Mouse (Mus musculus) CH12.LX (cell line): ENCODE data around the gene Cobll1. TPM values are rescaled to one million over a fixed set of nuclear protein-coding genes. Genes with fewer than 3 reads are reported as not detected.
A peak's percentile ranks its signal among the peaks of the same experiment; 100 is the strongest.

Source experiments
- DNase-seq: peaks from one replicate; pipeline ENCODE4 v3.0.0-alpha.2; 2013; ENCODE audit errors: extremely low read depth
- H3K27ac ChIP-seq: 2 replicates; pipeline ENCODE4 v1.5.1; 2012; ENCODE audit warnings: low read depth, mild to moderate bottlenecking, control low read depth, moderate library complexity; ENCODE audit not compliant: insufficient read depth
- H3K27me3 ChIP-seq: replicated peaks from 2 replicates; pipeline ENCODE3; 2012; ENCODE audit warnings: inconsistent platforms
- H3K36me3 ChIP-seq, 2 experiments: replicated peaks in 1 of 2; 2 replicates each; pipeline versions ENCODE3 to v1.6.1; 2012; ENCODE audit warnings: inconsistent platforms in 1 of 2, low read length in 1 of 2, mild to moderate bottlenecking in 1 of 2, mixed read lengths in 1 of 2, moderate library complexity in 1 of 2; ENCODE audit not compliant: control insufficient read depth in 1 of 2, insufficient read depth in 1 of 2
- H3K4me1 ChIP-seq, 2 experiments: 2 replicates each; pipeline ENCODE4 v1.6.1; 2012; ENCODE audit warnings: inconsistent platforms in 1 of 2, moderate library complexity in 1 of 2; ENCODE audit not compliant: insufficient read depth in 2 of 2, control insufficient read depth in 1 of 2
- H3K4me2 ChIP-seq: 2 replicates; pipeline ENCODE4 v1.6.1; 2012; ENCODE audit warnings: low read depth, mild to moderate bottlenecking, control low read depth; ENCODE audit not compliant: poor library complexity, insufficient read depth, severe bottlenecking
- H3K4me3 ChIP-seq, 3 experiments: fragments of 150-350 bp in 1 of 3; sonication (generic) in 1 of 3; replicated peaks in 1 of 3; 2 replicates each; pipeline versions ENCODE3 to v1.5.1; 2011 to 2012; ENCODE audit warnings: low read depth in 2 of 3, low read length in 2 of 3, mild to moderate bottlenecking in 2 of 3, moderate library complexity in 2 of 3, control low read depth in 1 of 3, improper control_type of control experiment in 1 of 3, inconsistent platforms in 1 of 3, mixed read lengths in 1 of 3; ENCODE audit not compliant: poor library complexity in 1 of 3
- H3K79me2 ChIP-seq: replicated peaks from 2 replicates; pipeline ENCODE4 v1.6.1; 2012; ENCODE audit warnings: mild to moderate bottlenecking, moderate library complexity; ENCODE audit not compliant: control insufficient read depth, poor library complexity, insufficient read depth, severe bottlenecking; ENCODE audit errors: extremely low read depth
- H3K9ac ChIP-seq: 2 replicates; pipeline ENCODE4 v1.6.1; 2012; ENCODE audit warnings: low read depth, mild to moderate bottlenecking, control low read depth, moderate library complexity; ENCODE audit not compliant: insufficient read depth
- H3K9me3 ChIP-seq: replicated peaks from 2 replicates; pipeline ENCODE3; 2012; ENCODE audit warnings: low read length, inconsistent platforms, mixed read lengths
- BHLHE40 ChIP-seq: IDR thresholded peaks from 2 replicates; pipeline ENCODE4 v1.6.1; 2011; ENCODE audit warnings: mild to moderate bottlenecking, low read depth, low read length, improper control_type of control experiment
- CHD1 ChIP-seq: IDR thresholded peaks from 2 replicates; pipeline ENCODE4 v1.6.1; 2012; ENCODE audit warnings: low read depth, low read length, improper control_type of control experiment, inconsistent platforms
- CTCF ChIP-seq, 2 experiments: IDR thresholded peaks in 1 of 2; conservative IDR thresholded peaks in 1 of 2; 2 replicates each; pipeline ENCODE4 v1.5.1; 2011 to 2012; ENCODE audit warnings: low read depth in 2 of 2, low read length in 2 of 2, improper control_type of control experiment in 1 of 2, inconsistent platforms in 1 of 2, mild to moderate bottlenecking in 1 of 2, moderate library complexity in 1 of 2
- ELF1 ChIP-seq: IDR thresholded peaks from 2 replicates; pipeline ENCODE4 v1.6.1; 2014; ENCODE audit warnings: low read depth, mild to moderate bottlenecking, inconsistent platforms, low read length, improper control_type of control experiment
- ETS1 ChIP-seq: conservative IDR thresholded peaks from 2 replicates; pipeline ENCODE4 v1.6.1; 2012; ENCODE audit warnings: low read depth, mild to moderate bottlenecking, inconsistent platforms, low read length, improper control_type of control experiment, moderate library complexity
- HCFC1 ChIP-seq: IDR thresholded peaks from 2 replicates; pipeline ENCODE4 v1.6.1; 2012; ENCODE audit warnings: low read depth, mild to moderate bottlenecking, inconsistent platforms, low read length, improper control_type of control experiment
- JUN ChIP-seq: IDR thresholded peaks from 2 replicates; pipeline ENCODE4 v1.6.1; 2011; ENCODE audit warnings: low read depth, mild to moderate bottlenecking, low read length, improper control_type of control experiment, moderate library complexity; ENCODE audit not compliant: insufficient read depth
- KAT2A ChIP-seq: IDR thresholded peaks from 2 replicates; pipeline ENCODE4 v1.6.1; 2012; ENCODE audit warnings: low read length, improper control_type of control experiment, inconsistent platforms; ENCODE audit not compliant: insufficient replicate concordance
- MAX ChIP-seq: IDR thresholded peaks from 2 replicates; pipeline ENCODE4 v1.6.1; 2011; ENCODE audit warnings: low read length, improper control_type of control experiment
- MEF2A ChIP-seq: IDR thresholded peaks from 2 replicates; pipeline ENCODE4 v1.6.1; 2014; ENCODE audit warnings: low read depth, mild to moderate bottlenecking, inconsistent platforms, low read length, improper control_type of control experiment, borderline replicate concordance
- MXI1 ChIP-seq: IDR thresholded peaks from 2 replicates; pipeline ENCODE4 v1.6.1; 2011; ENCODE audit warnings: mild to moderate bottlenecking, low read depth, low read length, improper control_type of control experiment
- MYC ChIP-seq: IDR thresholded peaks from 2 replicates; pipeline ENCODE4 v1.6.1; 2011; ENCODE audit warnings: low read depth, mild to moderate bottlenecking, improper control_type of control experiment, low read length
- NRF1 ChIP-seq: IDR thresholded peaks from 2 replicates; pipeline ENCODE4 v1.6.1; 2014; ENCODE audit warnings: low read depth, mild to moderate bottlenecking, inconsistent platforms, low read length, improper control_type of control experiment, moderate library complexity
- POLR2A ChIP-seq: IDR thresholded peaks from 2 replicates; pipeline ENCODE4 v1.6.1; 2011; ENCODE audit warnings: low read depth, mild to moderate bottlenecking, improper control_type of control experiment, low read length
- POLR2AphosphoS2 ChIP-seq: IDR thresholded peaks from 2 replicates; pipeline ENCODE4 v1.6.1; 2011; ENCODE audit warnings: low read depth, low read length, improper control_type of control experiment
- RAD21 ChIP-seq: IDR thresholded peaks from 2 replicates; pipeline ENCODE4 v1.6.1; 2011; ENCODE audit warnings: low read depth, mild to moderate bottlenecking, low read length, improper control_type of control experiment, moderate library complexity
- RCOR1 ChIP-seq: conservative IDR thresholded peaks from 2 replicates; pipeline ENCODE4 v1.6.1; 2012; ENCODE audit warnings: low read depth, mild to moderate bottlenecking, inconsistent platforms, low read length, improper control_type of control experiment
- SMC3 ChIP-seq: IDR thresholded peaks from 2 replicates; pipeline ENCODE4 v1.6.1; 2011; ENCODE audit warnings: low read depth, low read length, improper control_type of control experiment
- UBTF ChIP-seq: IDR thresholded peaks from 2 replicates; pipeline ENCODE4 v1.6.1; 2012; ENCODE audit warnings: low read depth, mild to moderate bottlenecking, inconsistent platforms, low read length, improper control_type of control experiment, moderate library complexity
- USF1 ChIP-seq: IDR thresholded peaks from 2 replicates; pipeline ENCODE4 v1.6.1; 2014; ENCODE audit warnings: low read depth, mild to moderate bottlenecking, inconsistent platforms, low read length, improper control_type of control experiment
- ZKSCAN1 ChIP-seq: IDR thresholded peaks from 2 replicates; pipeline ENCODE4 v1.6.1; 2012; ENCODE audit warnings: low read depth, inconsistent platforms, low read length, improper control_type of control experiment, borderline replicate concordance
- ZMIZ1 ChIP-seq: IDR thresholded peaks from 2 replicates; pipeline ENCODE4 v1.6.1; 2012; ENCODE audit warnings: low read depth, mild to moderate bottlenecking, inconsistent platforms, low read length, improper control_type of control experiment
- ZNF384 ChIP-seq: IDR thresholded peaks from 2 replicates; pipeline ENCODE4 v1.6.1; 2012; ENCODE audit warnings: low read depth, low read length, improper control_type of control experiment, inconsistent platforms
- dilution Hi-C: fragments of 300-500 bp; cut with MboI; formaldehyde crosslinking; loops from 2 replicates; pipeline ENCODE4 v1.14.3; 2020; ENCODE audit warnings: low sequenced_read_pairs; ENCODE audit not compliant: extremely low pct_unique_long_range_greater_than_20kb, extremely low pct_ligation_motif_present
- in situ Hi-C: fragments of 300-500 bp; cut with MboI; formaldehyde crosslinking; loops from 3 replicates; pipeline ENCODE4 v1.14.3; 2019; ENCODE audit warnings: low sequenced_read_pairs, low pct_ligation_motif_present, low pct_unique_long_range_greater_than_20kb, mixed read lengths
- polyA plus RNA-seq: library from polyadenylated mRNA; unstranded; fragments of >175 nt; gene quantifications from 2 replicates; pipeline ENCODE4 v1.2.1, GENCODE M21; 2012; ENCODE audit warnings: low read depth; ENCODE audit not compliant: insufficient read length
- total RNA-seq, 2 experiments: library from RNA; depleted of rRNA; stranded (reverse); fragments of 300-350 nt in 1 of 2; fragments of >200 nt in 1 of 2; gene quantifications; 2 replicates each; pipeline ENCODE4 v1.2.3; 2012 to 2014

Gene Cobll1
- total and polyA plus RNA-seq, 3 experiments, result 0.67 to 1.9 (median 1.5) TPM

DNA sequence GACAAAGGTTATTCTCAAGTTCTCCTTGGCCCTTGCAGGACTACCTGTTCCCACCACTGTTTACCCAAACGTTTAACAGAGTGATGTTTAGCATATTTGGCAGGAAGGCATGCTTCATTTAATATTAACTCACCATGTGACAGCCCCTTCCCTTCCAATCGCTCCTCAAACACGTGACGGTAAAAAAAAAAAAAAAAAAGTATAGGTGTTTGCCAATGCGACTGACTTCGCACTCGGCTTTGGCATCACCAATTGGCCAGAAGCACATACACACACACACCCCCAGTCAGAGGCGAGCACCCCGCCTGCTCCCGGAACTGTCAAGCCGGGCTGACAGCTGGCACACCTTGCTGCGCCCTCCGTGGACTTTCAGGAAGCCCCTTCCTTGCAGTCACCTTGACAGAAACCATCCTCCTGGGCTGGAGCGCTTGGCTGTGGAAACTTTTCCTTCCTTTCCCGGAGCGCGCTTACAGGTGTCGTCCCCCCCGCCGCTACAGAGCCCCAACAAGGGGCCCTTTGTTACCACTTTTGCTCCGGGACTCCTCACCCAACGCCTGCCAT lies 1.5 kb downstream of the Cobll1 start:
- H3K4me3 ChIP-seq, result peak overlapping the region; percentile 23 to 92 (median 64)
- dilution Hi-C loops (no loop called here), in situ Hi-C loops (no loop called here)
- H3K9ac ChIP-seq, result peak overlapping the region; percentile 65
- H3K36me3 ChIP-seq, result no peaks in the 10 kb centered on the region
- no peaks in the 10 kb centered on the region for H3K9me3 ChIP-seq
- H3K4me1 ChIP-seq, result peaks cover 0 to 17% of the 10 kb centered on the region in 2 experiments; a peak in 2 of 4 replicates
- peak overlapping the region; percentile 48 for H3K4me2 ChIP-seq
- H3K27me3 ChIP-seq, result no peaks in the 10 kb centered on the region
- H3K79me2 ChIP-seq, result no peaks in the 10 kb centered on the region; the same call in 1 of the 2 replicates
- H3K27ac ChIP-seq, result no peak overlapping the region
- DNase-seq, result no peak
- no peak for TF ChIP-seq ELF1
- TF ChIP-seq POLR2AphosphoS2, result no peak
- no peak for TF ChIP-seq MEF2A
- TF ChIP-seq ZNF384, result peak; percentile 45; the same call in 1 of the 2 replicates
- no peak for TF ChIP-seq MAX
- TF ChIP-seq USF1, result peak; percentile 17; the same call in 1 of the 2 replicates
- no peak for TF ChIP-seq UBTF
- no peak for TF ChIP-seq ETS1
- peak; percentile 20; the same call in 1 of the 2 replicates for TF ChIP-seq MXI1
- TF ChIP-seq ZKSCAN1, result no peak
- no peak for TF ChIP-seq CHD1
- TF ChIP-seq ZMIZ1, result no peak
- TF ChIP-seq JUN, result no peak
- no peak for TF ChIP-seq BHLHE40
- no peak for TF ChIP-seq NRF1

DNA sequence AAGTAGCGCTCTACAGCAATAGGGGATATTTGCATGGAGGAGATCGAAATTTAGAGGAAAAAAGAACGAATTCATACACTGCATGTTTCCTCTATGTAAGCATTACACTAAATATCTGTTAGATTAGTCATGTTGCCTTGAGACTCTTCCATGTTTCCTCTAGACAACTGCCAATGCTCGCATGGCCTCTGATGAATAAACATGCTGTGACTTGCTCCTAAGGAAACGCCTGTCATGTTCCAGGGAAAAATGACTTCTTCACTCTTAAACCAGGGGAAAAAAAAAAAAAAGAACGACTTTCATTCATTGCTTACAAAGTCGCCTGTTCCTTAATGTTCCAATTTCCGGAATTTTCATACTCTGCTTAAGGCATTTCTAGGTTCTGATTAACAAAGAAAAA lies 2.1 kb downstream of the Cobll1 start:
- dilution Hi-C loops, result no loop called here
- no peaks in the 10 kb centered on the region for H3K36me3 ChIP-seq
- H3K27ac ChIP-seq, result no peak overlapping the region
- peaks cover 0 to 17% of the 10 kb centered on the region in 2 experiments; a peak in 2 of 4 replicates for H3K4me1 ChIP-seq
- H3K4me2 ChIP-seq, result peak overlapping the region; percentile 48; the same call in 1 of the 2 replicates
- no peak overlapping the region for H3K9ac ChIP-seq
- H3K27me3 ChIP-seq, result no peaks in the 10 kb centered on the region
- no peak overlapping the region for H3K4me3 ChIP-seq
- in situ Hi-C loops, result no loop called here
- DNase-seq, result no peak
- TF ChIP-seq MYC, result no peak
- TF ChIP-seq HCFC1, result no peak
- TF ChIP-seq ZKSCAN1, result no peak
- TF ChIP-seq RCOR1, result no peak
- no peak for TF ChIP-seq MAX
- TF ChIP-seq RAD21, result no peak
- TF ChIP-seq KAT2A, result no peak
- TF ChIP-seq POLR2A, result no peak
- no peak for TF ChIP-seq SMC3
- no peak for TF ChIP-seq CTCF (conservative IDR thresholded peaks at IDR 0.05 in 1 of 2, IDR thresholded peaks at IDR 0.05 in 1 of 2; ENCODE audit: low read depth in 2 of 2, low read length in 2 of 2)
- H3K9me3 ChIP-seq, result no peaks in the 10 kb centered on the region
- no peaks in the 10 kb centered on the region; the same call in 1 of the 2 replicates for H3K79me2 ChIP-seq
